Mouse (Mus musculus): Measurements from ENCODE around the gene Krt1.

The Krt1 gene

DNA sequence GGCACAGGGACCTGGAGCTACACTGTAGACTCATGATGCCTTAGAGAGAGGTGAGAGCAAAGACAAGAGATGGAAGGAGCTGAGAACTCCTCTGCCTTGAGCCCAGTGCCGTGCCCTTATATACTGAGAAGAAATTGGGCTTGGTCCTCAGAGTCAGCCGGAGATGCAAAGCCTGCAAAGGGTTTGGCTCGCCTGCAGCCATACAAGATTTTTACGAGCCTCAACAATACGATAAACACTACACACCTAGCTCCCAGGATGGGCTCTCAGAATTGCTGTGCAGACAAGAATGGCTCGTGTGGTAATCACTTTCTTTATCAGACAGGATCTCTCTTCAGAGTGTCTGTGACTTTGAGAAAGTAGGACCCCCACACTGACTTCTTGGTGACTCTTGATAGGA, at the start of gene Krt1:
TSS of gene Krt1 (minus strand) at position 101 of the 400 bp plus-strand sequence.
- DNase-seq (ENCODE audit: low read depth, low spot score), result no peak

DNA sequence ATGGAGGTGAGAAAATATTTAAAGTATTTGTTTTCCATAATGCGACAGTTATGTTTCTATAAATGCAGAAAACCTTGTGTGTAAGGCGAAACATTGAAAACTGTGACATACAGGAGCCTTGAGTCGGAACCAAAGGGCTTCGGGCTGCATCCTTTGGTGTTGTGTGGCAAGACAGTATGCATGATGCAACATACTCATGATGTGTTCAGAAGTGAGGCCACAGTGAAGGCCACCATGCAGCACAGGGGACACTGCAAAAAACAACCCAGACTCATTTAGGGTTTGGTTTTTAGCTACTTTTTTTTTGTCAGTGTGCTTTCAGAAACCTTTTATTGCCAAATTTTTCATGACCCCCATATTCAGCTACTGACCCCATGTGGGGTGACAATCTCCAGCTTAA, 44.6 kb upstream of the Krt1 start:
- DNase-seq (ENCODE audit: low read depth, low spot score), result no peak

DNA sequence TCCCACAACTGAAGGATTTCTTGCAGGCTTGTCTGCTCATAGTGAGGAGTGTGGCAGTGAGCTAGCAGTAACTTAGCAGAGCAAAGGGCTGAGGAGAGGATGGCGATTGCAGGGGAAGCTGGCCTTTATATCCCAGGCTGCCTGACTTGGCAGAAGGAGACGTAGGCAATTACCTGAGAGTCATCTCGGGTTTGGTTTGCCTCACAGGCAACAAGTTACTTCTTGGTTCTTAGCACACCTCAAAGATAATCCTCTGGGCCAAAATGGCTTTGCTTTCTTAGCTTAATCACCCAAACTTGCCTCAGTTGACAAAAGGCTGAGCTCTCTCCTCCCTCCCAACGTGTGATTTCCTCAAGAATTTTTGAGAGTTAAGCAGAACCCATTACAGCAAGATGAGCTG, 42.2 kb upstream of the Krt1 start, which contains the start of gene Krt76:
TSS of gene Krt76 (minus strand) at position 101 of the 400 bp plus-strand sequence.
- DNase-seq (ENCODE audit: low read depth, low spot score), result no peak

DNA sequence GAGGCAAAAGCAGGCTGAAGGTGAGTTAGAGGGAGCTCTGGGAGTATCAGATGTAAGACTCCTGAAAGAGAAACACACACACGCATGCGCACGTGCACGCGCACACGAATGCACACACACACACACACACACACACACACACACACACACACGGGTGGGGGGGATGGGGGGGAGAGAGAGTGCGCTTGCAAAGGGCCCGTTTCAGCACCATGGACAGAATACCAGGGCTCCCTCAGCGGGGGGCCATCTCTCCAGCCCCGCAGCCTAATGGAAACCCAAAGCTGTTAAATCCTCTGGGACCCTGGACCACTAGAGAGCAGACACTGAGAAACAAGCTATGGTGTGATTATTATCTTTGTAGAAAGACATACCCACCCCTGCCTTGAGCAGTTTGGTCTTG, 29.2 kb upstream of the Krt1 start:
- no peak for DNase-seq (ENCODE audit: low read depth, low spot score)

DNA sequence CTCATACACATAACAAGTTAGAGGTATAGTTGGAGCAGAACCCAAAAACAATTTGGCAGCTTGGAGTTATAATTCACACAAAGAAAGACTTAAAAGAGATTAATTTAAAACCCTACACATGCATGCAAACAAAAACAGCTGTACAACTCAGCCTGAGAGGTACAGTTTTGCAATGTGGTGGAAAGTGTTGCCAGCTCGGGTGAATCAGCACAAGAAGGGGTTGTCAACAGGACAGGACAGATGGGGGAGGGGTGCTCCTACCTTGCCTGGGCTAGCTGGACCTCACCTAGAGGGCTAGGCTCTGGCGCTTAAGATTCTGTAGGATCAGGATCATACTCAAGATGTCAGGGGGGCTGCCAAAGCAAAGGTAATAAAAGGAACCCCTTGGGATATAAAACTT, 27.4 kb upstream of the Krt1 start:
- DNase-seq (ENCODE audit: low read depth, low spot score), result peak; percentile 19

DNA sequence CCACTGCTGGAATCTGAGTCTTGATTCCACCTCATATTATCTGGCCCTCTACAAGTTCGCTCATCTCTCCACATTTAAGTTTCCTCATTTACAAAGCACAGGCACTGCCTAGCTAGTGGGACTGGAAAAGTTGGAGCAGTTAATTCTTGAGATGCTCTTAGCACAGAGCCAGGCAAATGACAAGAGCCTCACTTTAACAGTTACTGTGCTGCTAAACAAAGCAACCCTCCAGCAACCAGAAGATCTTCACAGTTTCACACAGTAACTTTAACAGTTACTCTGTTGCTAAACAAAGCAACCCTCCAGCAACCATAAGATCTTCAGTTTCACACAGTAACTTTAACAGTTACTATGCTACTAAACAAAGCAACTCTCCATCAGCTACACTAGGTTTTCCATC, 23.8 kb upstream of the Krt1 start:
- no peak for DNase-seq (ENCODE audit: low read depth, low spot score)

DNA sequence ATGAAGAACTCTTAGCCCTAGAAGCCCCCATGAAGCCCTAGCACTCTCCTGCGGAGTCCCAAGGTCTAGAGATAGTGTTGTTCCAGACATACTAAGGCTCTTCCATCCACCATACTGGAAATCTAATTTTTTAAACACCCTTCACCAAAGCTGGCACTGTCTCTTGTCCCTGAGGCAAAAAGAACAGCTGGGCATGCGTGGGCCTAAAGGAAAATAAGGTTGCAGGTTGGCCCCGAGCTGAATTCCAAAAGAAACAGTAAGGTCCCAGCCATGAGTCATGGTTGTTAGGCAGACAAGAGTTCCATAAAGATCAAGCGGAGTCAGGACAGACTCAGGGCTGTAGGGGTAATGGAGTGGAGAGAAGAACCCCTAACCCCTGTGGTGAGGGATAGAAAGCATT, 22.6 kb upstream of the Krt1 start:
- DNase-seq (ENCODE audit: low read depth, low spot score), result peak; percentile 38

DNA sequence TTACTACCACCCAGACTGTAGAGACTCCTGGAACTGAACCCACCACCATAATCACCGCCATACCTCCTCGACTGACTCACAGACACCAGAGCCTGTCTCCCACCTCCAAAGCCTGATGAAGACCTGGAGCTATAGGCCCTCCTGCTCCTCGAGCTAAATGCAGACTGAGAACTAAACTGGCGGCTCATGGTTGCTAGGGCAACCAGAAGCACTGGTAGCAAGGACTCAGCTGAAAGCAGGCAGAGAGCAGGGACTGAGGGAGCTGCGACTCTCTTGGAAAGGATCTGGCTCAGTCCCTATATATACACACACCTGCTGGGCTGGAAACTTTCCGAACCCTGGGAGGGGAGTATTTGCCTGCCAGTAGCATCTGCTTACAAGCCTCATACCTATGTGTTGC, 18.8 kb upstream of the Krt1 start, which contains the start of gene Krt77:
TSS of gene Krt77 (minus strand) at position 275 of the 400 bp plus-strand sequence.
- no peak for DNase-seq (ENCODE audit: low read depth, low spot score)

DNA sequence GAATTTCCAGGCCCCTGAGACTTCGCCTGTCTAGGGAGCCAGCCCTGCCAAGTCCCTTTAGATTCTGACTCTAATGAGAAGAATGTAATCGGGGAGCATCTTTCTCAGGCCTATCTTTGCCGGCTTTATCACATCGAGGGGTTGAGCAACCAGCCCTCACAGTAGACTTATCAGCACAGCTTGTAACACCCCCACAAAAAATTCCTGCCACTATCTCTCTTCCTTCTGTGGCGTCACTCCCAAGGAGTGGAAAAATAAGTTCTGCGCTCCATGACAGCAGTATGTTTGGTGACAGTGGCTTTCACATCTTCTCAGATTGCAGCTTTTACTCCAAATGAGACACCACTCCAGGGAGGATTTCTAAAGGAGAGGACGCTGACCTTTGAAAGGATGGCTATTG, 16.2 kb upstream of the Krt1 start:
- DNase-seq (ENCODE audit: low read depth, low spot score), result no peak

DNA sequence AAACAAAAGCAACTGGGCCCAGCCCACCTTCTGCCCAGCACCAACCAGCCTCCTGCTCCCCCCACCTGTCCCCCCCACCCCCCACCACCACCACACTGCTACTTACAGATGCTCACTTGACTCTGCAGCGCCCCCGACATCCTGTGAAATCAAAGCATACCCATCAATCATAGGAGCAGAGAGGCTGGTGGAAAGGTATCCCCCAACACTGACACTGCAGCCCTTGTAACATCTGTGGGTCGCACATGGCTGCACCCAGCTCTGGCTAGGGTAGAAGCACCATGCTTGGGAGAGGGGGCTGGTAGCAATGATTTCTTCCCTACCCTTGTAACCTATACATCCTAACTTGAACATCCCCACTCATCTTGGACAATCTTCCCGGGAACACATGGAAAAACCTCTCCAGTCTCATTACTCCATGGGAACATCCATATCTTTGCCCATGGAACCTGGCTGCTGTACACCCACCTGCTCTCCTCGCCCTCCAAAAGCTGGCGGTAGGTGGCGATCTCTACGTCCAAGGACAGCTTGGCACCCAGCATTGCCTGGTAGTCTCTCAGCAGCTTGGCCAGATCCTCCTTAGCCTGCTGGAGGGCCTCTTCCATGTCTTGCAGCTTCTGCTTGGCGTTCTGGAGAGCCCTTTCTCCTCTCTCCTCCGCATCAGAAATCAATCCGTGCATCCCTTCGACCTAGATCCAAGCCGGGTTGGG, 10.0 kb upstream of the Krt1 start:
- no peak for DNase-seq (ENCODE audit: low read depth, low spot score)

DNA sequence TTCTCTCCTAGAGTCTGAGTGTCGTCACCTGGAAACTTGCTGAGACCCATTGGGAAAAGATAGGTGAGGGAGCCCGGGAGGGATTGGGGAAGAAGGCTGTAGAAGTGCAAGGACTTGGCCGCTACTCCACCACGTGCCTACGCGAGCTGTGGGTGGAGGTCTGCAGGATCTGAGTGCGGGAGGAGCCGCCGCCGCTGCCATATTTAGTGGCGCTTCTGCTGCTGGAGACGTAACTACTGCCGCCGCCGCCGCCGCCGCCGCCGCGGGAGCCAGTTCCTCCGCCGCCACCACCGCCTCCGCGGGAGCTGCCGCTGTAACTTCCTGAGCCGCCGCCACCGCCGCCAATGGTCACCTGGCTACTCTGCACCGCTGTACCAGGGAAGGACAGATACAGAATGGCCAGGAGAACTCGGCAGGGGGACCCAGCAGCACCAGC, 9.2 kb upstream of the Krt1 start:
- DNase-seq (ENCODE audit: low read depth, low spot score), result no peak

DNA sequence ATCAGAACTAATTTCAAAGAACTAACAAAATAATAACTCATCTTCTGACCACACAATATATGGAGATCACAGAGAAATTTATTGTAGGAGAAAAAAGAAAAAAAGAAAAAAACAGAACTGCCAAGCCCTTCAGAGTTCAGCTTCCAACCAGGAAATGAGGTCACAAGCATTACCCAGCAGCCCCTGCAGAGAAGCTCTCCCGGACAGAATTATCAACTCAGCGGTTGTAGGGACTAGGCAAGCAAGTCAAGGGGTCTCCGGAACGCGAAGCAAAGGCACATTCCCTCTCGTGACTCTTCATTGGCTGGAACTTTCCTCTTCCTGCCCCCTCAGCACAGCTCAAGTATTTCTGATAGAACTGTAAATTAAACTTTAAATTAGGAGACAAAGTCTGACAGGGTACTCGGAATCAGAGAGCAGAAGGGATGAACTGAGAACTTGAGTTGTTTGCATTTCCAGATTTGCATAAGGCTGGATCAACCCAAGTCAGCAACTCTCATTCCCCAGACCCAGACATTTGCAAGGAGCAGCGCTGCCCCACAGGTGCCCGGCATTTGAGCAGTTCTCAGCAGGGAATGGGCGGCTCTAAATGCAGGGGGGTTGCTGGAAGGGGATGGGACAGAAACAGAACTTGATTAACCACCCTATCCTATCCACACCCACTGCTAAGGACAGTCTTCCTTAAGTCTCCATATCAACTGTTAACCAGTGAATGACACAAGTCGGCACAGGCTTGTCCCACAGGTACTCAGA, 8.3 kb upstream of the Krt1 start:
- no peak for DNase-seq (ENCODE audit: low read depth, low spot score)

DNA sequence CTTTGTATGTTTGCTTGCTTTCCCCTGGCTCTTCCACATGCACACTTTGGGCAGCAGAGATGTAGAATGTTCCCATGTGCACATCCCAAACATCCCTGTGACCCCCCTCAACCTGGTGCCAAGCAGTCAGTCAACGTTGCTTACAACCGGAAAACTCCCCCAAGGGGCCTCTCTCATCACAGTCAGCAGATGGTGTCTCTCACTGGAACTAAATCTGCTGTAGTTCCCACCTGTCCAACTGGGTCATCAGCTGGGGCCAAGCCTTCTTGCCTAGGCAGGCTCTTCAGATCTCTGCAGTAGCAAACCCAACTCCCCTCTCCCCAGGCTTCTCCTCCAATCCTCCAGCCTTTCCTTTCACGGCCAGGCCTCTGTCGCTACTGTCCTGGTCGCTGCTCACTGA, 6.1 kb upstream of the Krt1 start:
- no peak for DNase-seq (ENCODE audit: low read depth, low spot score)

DNA sequence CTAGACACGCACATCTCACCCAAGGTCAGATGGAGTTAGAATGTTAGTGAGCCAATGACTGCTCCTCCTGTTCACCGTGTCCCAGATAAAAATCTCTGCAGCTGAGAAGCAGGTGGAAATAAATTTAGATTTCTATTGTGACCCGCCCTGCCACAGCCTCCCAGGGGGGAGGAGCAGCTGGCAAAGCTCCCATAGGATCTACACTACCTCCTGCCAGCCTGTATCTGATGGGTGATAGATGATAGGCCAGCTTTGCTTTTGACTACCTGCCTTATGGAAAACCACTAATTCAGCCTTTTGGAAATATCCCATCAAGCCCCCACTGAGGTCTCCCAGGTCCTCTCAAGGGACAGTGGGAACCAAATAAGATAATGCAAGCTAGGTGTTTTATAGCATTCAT, 5.1 kb upstream of the Krt1 start:
- no peak for DNase-seq (ENCODE audit: low read depth, low spot score)

DNA sequence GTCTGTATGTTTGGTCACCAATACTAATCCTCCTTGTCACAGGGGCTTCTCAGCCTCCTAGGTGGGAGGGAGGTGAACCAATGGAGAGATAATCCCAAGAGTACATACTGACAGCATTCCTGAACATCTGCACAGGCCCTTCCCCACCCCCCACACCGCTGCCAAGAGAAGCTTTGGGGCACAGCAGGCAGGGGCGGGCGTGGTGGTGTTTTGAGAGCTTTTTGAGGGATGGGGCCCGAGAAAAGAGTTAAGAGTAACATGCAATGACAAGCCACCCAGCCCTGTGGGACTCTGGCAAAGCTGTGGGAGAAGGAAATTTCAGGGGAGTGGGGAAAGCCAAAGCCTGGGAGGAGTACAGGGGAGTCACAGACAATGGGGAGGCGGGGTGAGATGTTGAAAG, 3.7 kb upstream of the Krt1 start:
- no peak for DNase-seq (ENCODE audit: low read depth, low spot score)

DNA sequence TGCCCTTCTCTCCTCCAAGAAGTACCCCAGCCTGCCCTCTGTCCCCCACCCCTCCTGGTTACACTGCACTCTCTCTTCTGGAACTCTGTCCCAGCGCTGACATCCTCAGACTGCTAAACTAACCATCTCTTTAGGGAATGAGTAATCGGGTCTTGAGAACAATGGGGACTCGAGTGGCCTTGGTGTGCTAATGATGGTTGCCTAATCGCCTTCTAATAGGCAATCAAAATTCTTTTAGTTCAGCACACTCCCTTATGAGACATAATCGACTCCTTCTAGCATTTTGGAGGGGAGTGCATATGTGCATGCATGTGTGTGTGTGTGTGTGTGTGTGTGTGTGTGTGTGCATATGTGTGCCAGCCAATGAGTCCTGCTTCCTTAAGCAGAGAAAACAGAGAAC, 2.0 kb upstream of the Krt1 start:
- no peak for DNase-seq (ENCODE audit: low read depth, low spot score)

DNA sequence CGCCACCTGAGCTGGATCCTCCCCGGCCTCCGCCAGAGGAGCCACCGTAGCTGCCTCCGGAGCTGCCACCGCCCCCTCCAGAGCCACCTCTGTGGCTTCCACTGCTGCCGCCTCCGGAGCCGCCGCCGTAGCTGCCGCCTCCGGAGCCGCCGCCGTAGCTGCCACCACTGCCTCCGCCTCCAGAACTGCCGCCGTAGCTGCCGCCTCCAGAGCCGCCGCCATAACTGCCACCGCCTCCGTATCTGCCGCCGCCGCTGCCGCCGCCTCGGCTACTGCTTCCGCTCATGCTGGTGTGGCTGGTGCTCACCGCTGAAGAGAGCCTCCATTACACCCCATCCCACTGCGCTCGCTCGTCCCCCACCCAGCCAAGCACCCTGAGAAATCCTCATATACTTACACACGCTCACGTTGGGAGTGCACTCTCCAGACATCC, 4.6 kb downstream of the Krt1 start:
- DNase-seq (ENCODE audit: low read depth, low spot score), result no peak

DNA sequence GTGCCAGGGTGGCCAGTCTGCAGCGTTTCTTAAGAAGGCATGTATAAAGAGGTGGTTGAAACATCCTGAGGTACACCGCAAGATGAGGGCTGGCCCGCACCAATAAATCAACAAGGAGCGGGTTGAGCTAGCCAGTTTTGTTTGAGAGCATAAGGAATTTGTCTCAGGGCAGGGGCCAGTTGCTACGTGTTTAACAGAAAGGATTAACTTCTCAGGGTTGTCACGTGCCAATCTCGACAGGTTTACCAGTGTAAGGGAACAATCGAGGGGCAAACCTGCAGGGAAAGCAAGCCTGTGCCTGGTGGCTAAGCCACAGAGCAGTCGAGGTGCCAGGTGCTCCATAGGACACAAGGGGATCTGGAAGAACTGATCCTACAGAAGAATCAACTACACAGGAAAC, 7.4 kb downstream of the Krt1 start:
- no peak for DNase-seq (ENCODE audit: low read depth, low spot score)

DNA sequence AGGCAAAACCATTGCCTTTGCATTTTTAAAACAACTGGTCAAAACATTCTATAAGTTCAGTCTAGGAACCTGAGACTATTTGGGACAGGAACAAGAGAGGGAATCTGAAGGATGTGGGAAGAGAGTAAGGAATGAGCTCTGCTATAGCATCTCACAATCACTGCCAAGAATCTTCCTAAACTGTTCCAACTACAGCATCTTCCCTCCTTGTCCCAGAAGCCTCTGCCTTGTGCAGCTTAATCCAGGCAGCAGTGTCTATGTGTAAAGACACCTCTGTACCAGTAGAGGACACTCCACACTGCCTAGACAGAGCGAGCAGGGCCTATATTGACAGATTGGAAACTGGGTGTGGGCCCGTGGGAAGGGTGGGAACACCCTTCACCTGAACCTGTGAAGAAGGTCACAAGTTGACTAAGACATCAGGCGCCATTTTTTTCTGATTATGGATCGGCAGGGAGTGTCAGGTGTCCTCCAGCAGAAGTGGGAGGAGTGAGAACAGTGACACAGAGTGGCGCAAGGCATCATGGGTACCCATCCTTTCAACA, 15.7 kb downstream of the Krt1 start:
- no peak for DNase-seq (ENCODE audit: low read depth, low spot score)

DNA sequence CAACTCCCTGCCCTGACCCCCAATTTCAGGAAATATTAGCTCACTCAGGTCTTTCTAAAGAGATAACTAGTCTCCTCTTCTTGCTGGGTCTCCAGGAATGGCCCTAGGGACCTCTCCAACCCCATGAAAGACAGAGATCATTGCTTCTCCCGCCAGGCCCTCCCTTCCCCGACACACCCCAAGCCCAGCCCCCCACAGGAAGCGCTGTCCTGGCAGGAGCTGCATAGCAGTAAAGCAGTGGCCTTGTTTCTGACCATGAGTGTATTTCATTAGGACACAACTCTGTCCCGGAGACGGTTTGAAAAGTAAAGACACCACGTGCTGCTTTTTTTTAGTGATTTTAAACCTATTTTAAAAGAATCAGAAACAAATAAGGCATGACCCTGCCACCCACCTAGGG, 17.5 kb downstream of the Krt1 start:
- DNase-seq (ENCODE audit: low read depth, low spot score), result no peak

DNA sequence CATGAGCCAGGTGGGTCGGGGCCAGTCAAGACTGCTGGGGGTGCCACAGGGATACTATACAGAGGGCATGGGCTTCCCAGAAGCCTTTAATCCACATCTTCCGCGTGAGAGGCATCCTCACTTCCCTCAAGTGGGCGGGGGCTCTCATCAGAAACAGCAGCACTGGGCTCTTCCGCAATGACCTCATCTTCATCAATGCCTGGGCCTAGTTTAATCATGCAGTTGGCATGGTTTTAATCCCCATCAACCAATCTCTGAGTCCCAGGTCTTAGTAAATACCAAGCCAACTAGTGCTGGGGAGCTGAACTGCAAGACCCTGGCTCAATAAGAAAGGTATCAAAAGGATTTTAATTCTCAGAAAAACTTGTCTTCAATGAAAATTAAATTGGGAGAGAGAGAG, 21.2 kb downstream of the Krt1 start:
- no peak for DNase-seq (ENCODE audit: low read depth, low spot score)

DNA sequence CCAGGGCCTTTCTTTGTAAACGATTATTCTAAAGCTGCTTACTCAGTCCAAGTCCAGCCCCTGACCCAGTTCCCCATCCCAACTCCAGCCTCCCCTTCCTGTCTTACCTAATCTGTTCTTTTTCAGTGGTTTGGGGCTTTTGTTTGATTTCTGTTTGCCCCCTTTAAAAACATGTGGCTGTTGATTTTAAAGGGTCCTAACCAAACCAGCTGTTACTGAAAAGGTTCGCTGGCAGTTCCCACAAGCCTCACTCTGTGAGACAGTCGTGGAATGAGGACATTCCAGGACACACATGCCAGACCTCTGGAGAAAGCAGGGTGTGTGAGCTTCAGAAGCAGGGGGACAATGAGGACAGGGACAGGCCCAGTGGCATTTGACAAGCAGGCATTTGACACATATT, 28.8 kb downstream of the Krt1 start:
- DNase-seq (ENCODE audit: low read depth, low spot score), result no peak

DNA sequence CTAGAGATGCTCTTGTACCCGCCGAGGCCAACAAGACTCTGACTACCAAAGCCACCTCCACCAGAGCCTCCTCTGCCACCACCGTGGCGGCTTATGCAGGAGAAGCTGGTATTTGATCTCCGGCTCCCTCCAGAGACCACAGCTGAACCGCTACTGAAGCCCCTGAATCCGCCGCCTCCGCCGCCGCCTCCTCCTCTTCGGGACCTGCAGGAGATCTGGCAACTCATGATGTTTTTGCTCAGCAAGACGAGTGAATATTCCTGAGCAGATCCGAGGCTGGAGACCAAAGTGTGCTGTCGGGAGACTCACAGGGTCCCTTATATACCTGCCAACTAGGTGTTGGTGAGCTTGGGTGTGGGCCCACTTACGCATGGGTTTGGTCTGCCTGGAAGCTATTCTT, 32.7 kb downstream of the Krt1 start, which contains the start of gene Krt2:
TSS of gene Krt2 (minus strand) at position 295 of the 400 bp plus-strand sequence.
- DNase-seq (ENCODE audit: low read depth, low spot score), result no peak
